Mouse (Mus musculus) heart, embryonic 15.5 days (tissue): ENCODE data around the gene Sept14. TPM values are rescaled to one million over a fixed set of nuclear protein-coding genes. Genes with fewer than 3 reads are reported as not detected.

Experiments used
- ATAC-seq: fragments of 200-750 bp; cut with Nextera tagmentation; replicated peaks from 2 replicates; pipeline ENCODE4 v1.8.0; 2017; ENCODE audit warnings: low read depth, moderate TSS enrichment; ENCODE audit not compliant: insufficient number of reproducible peaks, insufficient read depth, low FRiP score
- H3K27ac ChIP-seq: fragments of 300-500 bp; sonication (generic); 2 replicates; pipeline ENCODE4 v1.5.1; 2015; ENCODE audit warnings: mild to moderate bottlenecking, inconsistent platforms
- H3K27me3 ChIP-seq: fragments of 300-500 bp; sonication (generic); 2 replicates; pipeline ENCODE4 v1.6.1; 2015; ENCODE audit warnings: inconsistent platforms
- H3K36me3 ChIP-seq: fragments of 300-500 bp; sonication (generic); 2 replicates; pipeline ENCODE4 v1.6.1; 2015; ENCODE audit warnings: mild to moderate bottlenecking, inconsistent platforms
- H3K4me1 ChIP-seq: fragments of 300-500 bp; sonication (generic); replicated peaks from 2 replicates; pipeline ENCODE4 v1.6.1; 2015; ENCODE audit warnings: inconsistent platforms
- H3K4me2 ChIP-seq: fragments of 300-500 bp; sonication (generic); 2 replicates; pipeline ENCODE4 v1.6.1; 2015; ENCODE audit warnings: inconsistent platforms, mild to moderate bottlenecking, moderate library complexity
- H3K4me3 ChIP-seq: fragments of 300-500 bp; sonication (generic); 2 replicates; pipeline ENCODE4 v1.5.1; 2015; ENCODE audit warnings: mild to moderate bottlenecking, inconsistent platforms
- H3K9ac ChIP-seq: fragments of 300-500 bp; sonication (generic); 2 replicates; pipeline ENCODE4 v1.6.1; 2015; ENCODE audit warnings: mild to moderate bottlenecking, inconsistent platforms
- H3K9me3 ChIP-seq: fragments of 300-500 bp; sonication (generic); replicated peaks from 2 replicates; pipeline ENCODE4 v1.6.1; 2016; ENCODE audit warnings: inconsistent platforms
- WGBS: fragments of 180-500 bp; shearing (Covaris S2); methylation state at CpG from one replicate; pipeline ENCODE4 v1.1.7; 2015; ENCODE audit warnings: mixed read lengths; 5-methylcytosine and 5-hydroxymethylcytosine counted together
- polyA plus RNA-seq: library from polyadenylated mRNA; unstranded; fragments of >200 nt; fragmentation: Nextera tagmentation; extraction: Ambion mirVana; gene quantifications from 2 replicates; pipeline ENCODE4 v1.2.1, GENCODE M21; 2015

The Sept14 gene
- not detected in 2 replicates for polyA plus RNA-seq

GRCm38 (mm10) chr5:129708412-129708811 lies at the start of gene Sept14:
Gene Sept14, minus strand, starts transcription at chr5:129708512.
- Histone ChIP-seq H3K4me2 (no peak within 1 kb of the TSS), H3K4me3 (no peak within 1 kb of the TSS), H3K9ac (no peak within 1 kb of the TSS), H3K4me1 (no peaks in the 10 kb centered on the region), H3K27ac (no peak within 1 kb of the TSS), H3K36me3 (no peaks in the 10 kb centered on the region), H3K9me3 (no peaks in the 10 kb centered on the region), H3K27me3 (no peaks in the 10 kb centered on the region)
- WGBS = 57% methylated on average over 2 of the region's 2 CpGs
- ATAC-seq = no peak

GRCm38 (mm10) chr5:129756886-129757285 lies 48.6 kb upstream of the Sept14 start:
- no peaks in the 10 kb centered on the region for H3K27me3 ChIP-seq
- WGBS = 89% methylated on average over 20 of the region's 20 CpGs
- H3K4me1 ChIP-seq = no peaks in the 10 kb centered on the region
- H3K27ac ChIP-seq = no peak overlapping the region
- no peak overlapping the region for H3K4me3 ChIP-seq
- no peak for ATAC-seq
- H3K9me3 ChIP-seq = no peaks in the 10 kb centered on the region
- peaks cover 48% of the 10 kb centered on the region for H3K36me3 ChIP-seq
- H3K9ac ChIP-seq = no peak overlapping the region
- H3K4me2 ChIP-seq = no peak overlapping the region

GRCm38 (mm10) chr5:129744050-129744449 lies 35.7 kb upstream of the Sept14 start:
- Histone ChIP-seq H3K4me2 (no peak overlapping the region), H3K9me3 (no peaks in the 10 kb centered on the region), H3K27me3 (no peaks in the 10 kb centered on the region), H3K4me3 (no peak overlapping the region), H3K36me3 (peaks cover 78% of the 10 kb centered on the region), H3K4me1 (peaks cover 13% of the 10 kb centered on the region; the same call in 1 of the 2 replicates), H3K9ac (no peak overlapping the region), H3K27ac (peak overlapping the region; percentile 50)
- WGBS = 22% methylated on average over 6 of the region's 6 CpGs
- no peak for ATAC-seq

- Histone ChIP-seq H3K27ac (peak overlapping the region; percentile 50; the same call in 1 of the 2 replicates), H3K4me2 (no peak overlapping the region), H3K9ac (no peak overlapping the region), H3K4me1 (peaks cover 13% of the 10 kb centered on the region; the same call in 1 of the 2 replicates), H3K27me3 (no peaks in the 10 kb centered on the region), H3K36me3 (peaks cover 70% of the 10 kb centered on the region), H3K9me3 (no peaks in the 10 kb centered on the region), H3K4me3 (no peak overlapping the region)
- WGBS = 44% methylated on average over 7 of the region's 7 CpGs
- no peak for ATAC-seq
Observed at GRCm38 (mm10) chr5:129742903-129743488, 34.7 kb upstream of the Sept14 start.

GRCm38 (mm10) chr5:129740976-129741375 lies 32.7 kb upstream of the Sept14 start:
- Histone ChIP-seq H3K36me3 (peaks cover 56% of the 10 kb centered on the region), H3K9me3 (no peaks in the 10 kb centered on the region), H3K4me3 (no peak overlapping the region), H3K4me1 (peaks cover 13% of the 10 kb centered on the region; the same call in 1 of the 2 replicates), H3K4me2 (no peak overlapping the region), H3K27me3 (no peaks in the 10 kb centered on the region), H3K9ac (no peak overlapping the region), H3K27ac (no peak overlapping the region)
- no peak for ATAC-seq
- 94% methylated on average over 1 of the region's 1 CpGs for WGBS

- no peak overlapping the region for H3K4me3 ChIP-seq
- ATAC-seq = peak; percentile 59
- peak overlapping the region; percentile 92 for H3K27ac ChIP-seq
- no peaks in the 10 kb centered on the region for H3K9me3 ChIP-seq
- no peak overlapping the region for H3K9ac ChIP-seq
- no peaks in the 10 kb centered on the region for H3K36me3 ChIP-seq
- WGBS = 32% methylated on average over 5 of the region's 5 CpGs
- peak overlapping the region; percentile 8 for H3K4me2 ChIP-seq
- peaks cover 44% of the 10 kb centered on the region for H3K4me1 ChIP-seq
- no peaks in the 10 kb centered on the region for H3K27me3 ChIP-seq
Observed at GRCm38 (mm10) chr5:129731021-129731420, 22.7 kb upstream of the Sept14 start.

- Histone ChIP-seq H3K4me2 (peak overlapping the region; percentile 51), H3K27me3 (no peaks in the 10 kb centered on the region), H3K4me1 (peaks cover 44% of the 10 kb centered on the region), H3K9ac (peak overlapping the region; percentile 28; the same call in 1 of the 2 replicates), H3K9me3 (no peaks in the 10 kb centered on the region), H3K36me3 (no peaks in the 10 kb centered on the region), H3K27ac (peak overlapping the region; percentile 92), H3K4me3 (no peak overlapping the region)
- 25% methylated on average over 11 of the region's 11 CpGs for WGBS
- ATAC-seq = peak; percentile 65
Observed at GRCm38 (mm10) chr5:129730344-129730743, 22.0 kb upstream of the Sept14 start.

GRCm38 (mm10) chr5:129729286-129729685 lies 21.0 kb upstream of the Sept14 start:
- Histone ChIP-seq H3K9me3 (no peaks in the 10 kb centered on the region), H3K27me3 (no peaks in the 10 kb centered on the region), H3K36me3 (no peaks in the 10 kb centered on the region), H3K4me2 (peak overlapping the region; percentile 51), H3K27ac (peak overlapping the region; percentile 92), H3K9ac (peak overlapping the region; percentile 28; the same call in 1 of the 2 replicates), H3K4me1 (peaks cover 41% of the 10 kb centered on the region), H3K4me3 (peak overlapping the region; percentile 12; the same call in 1 of the 2 replicates)
- ATAC-seq = peak; percentile 25; the same call in 1 of the 2 replicates
- WGBS = 18% methylated on average over 11 of the region's 11 CpGs

GRCm38 (mm10) chr5:129726784-129727183 lies 18.5 kb upstream of the Sept14 start:
- Histone ChIP-seq H3K9me3 (no peaks in the 10 kb centered on the region), H3K36me3 (no peaks in the 10 kb centered on the region), H3K27ac (0 out of 2 replicates have a peak overlapping the region, but pooled peaks have one; percentile 13), H3K4me1 (peaks cover 43% of the 10 kb centered on the region), H3K4me2 (peak overlapping the region; percentile 60), H3K9ac (no peak overlapping the region), H3K4me3 (peak overlapping the region; percentile 68), H3K27me3 (no peaks in the 10 kb centered on the region)
- ATAC-seq = no peak
- 79% methylated on average over 3 of the region's 3 CpGs for WGBS

- ATAC-seq = no peak
- WGBS = 10% methylated on average over 7 of the region's 7 CpGs
- H3K4me1 ChIP-seq = peaks cover 43% of the 10 kb centered on the region
Observed at GRCm38 (mm10) chr5:129725774-129726392, 17.6 kb upstream of the Sept14 start.

GRCm38 (mm10) chr5:129724834-129725773 lies 16.8 kb upstream of the Sept14 start, which contains the start of gene Nipsnap2:
Gene Nipsnap2, plus strand, starts transcription at chr5:129725063.
- peak within 1 kb of the TSS; percentile 86 for H3K9ac ChIP-seq
- peak; percentile 92 for ATAC-seq
- peak within 1 kb of the TSS; percentile 98 for H3K27ac ChIP-seq
- no peaks in the 10 kb centered on the region for H3K27me3 ChIP-seq
- under 1% methylated on average over 78 of the region's 93 CpGs for WGBS
- peak within 1 kb of the TSS; percentile 60 for H3K4me2 ChIP-seq
- H3K36me3 ChIP-seq = peaks cover 2% of the 10 kb centered on the region; the same call in 1 of the 2 replicates
- peak within 1 kb of the TSS; percentile 68 for H3K4me3 ChIP-seq
- no peaks in the 10 kb centered on the region for H3K9me3 ChIP-seq
- H3K4me1 ChIP-seq = peaks cover 36% of the 10 kb centered on the region

More at GRCm38 (mm10) chr5:129725774-129726392, 17.6 kb upstream of the Sept14 start:
- Histone ChIP-seq H3K36me3 (no peaks in the 10 kb centered on the region), H3K9me3 (no peaks in the 10 kb centered on the region), H3K27ac (peak overlapping the region; percentile 98), H3K4me3 (peak overlapping the region; percentile 68), H3K27me3 (no peaks in the 10 kb centered on the region), H3K9ac (peak overlapping the region; percentile 86), H3K4me2 (peak overlapping the region; percentile 60)
